Mouse (Mus musculus) kidney, embryonic 14.5 days (tissue): ENCODE measurements around the gene Foxo6. TPM values are rescaled to one million over a fixed set of nuclear protein-coding genes. Genes with fewer than 3 reads are reported as not detected.

Source experiments
- ATAC-seq: fragments of 200-750 bp; cut with Nextera tagmentation; 2 replicates; pipeline ENCODE4 v1.8.0; 2017; ENCODE audit warnings: moderate number of reproducible peaks, mild to moderate bottlenecking, moderate TSS enrichment, moderate library complexity; ENCODE audit not compliant: low FRiP score, low TSS enrichment
- H3K27ac ChIP-seq: fragments of 300-500 bp; sonication (generic); 2 replicates; pipeline ENCODE4 v1.5.1; 2014; ENCODE audit warnings: low read depth, mild to moderate bottlenecking, low read length, moderate library complexity, mixed read lengths
- H3K27me3 ChIP-seq: fragments of 300-500 bp; sonication (generic); 2 replicates; pipeline ENCODE4 v1.6.1; 2014; ENCODE audit warnings: mild to moderate bottlenecking, low read length; ENCODE audit not compliant: control insufficient read depth, insufficient read depth
- H3K36me3 ChIP-seq: fragments of 300-500 bp; sonication (generic); 2 replicates; pipeline ENCODE4 v1.6.1; 2014; ENCODE audit warnings: low read length, mixed read lengths; ENCODE audit not compliant: control insufficient read depth, insufficient read depth
- H3K4me1 ChIP-seq: fragments of 300-500 bp; sonication (generic); 2 replicates; pipeline ENCODE4 v1.6.1; 2014; ENCODE audit warnings: low read length, mixed read lengths; ENCODE audit not compliant: control insufficient read depth, insufficient read depth
- H3K4me2 ChIP-seq: fragments of 300-500 bp; sonication (generic); replicated peaks from 2 replicates; pipeline ENCODE4 v1.6.1; 2014; ENCODE audit warnings: low read depth, mild to moderate bottlenecking, low read length
- H3K4me3 ChIP-seq: fragments of 300-500 bp; sonication (generic); 2 replicates; pipeline ENCODE4 v1.5.1; 2014; ENCODE audit warnings: mild to moderate bottlenecking, low read length
- H3K9ac ChIP-seq: fragments of 300-500 bp; sonication (generic); 2 replicates; pipeline ENCODE4 v1.6.1; 2014; ENCODE audit warnings: low read depth, mild to moderate bottlenecking, low read length, moderate library complexity
- H3K9me3 ChIP-seq: fragments of 300-500 bp; sonication (generic); 2 replicates; pipeline ENCODE4 v1.6.1; 2016; ENCODE audit warnings: low read length; ENCODE audit not compliant: control insufficient read depth
- WGBS: fragments of 180-500 bp; shearing (Covaris S2); extraction: QIAGEN DNeasy Blood & Tissue Kit; methylation state at CpG from one replicate; pipeline ENCODE4 v1.1.7; 2014; 5-methylcytosine and 5-hydroxymethylcytosine counted together
- polyA plus RNA-seq: library from polyadenylated mRNA; unstranded; fragments of >200 nt; fragmentation: Nextera tagmentation; extraction: Ambion mirVana; gene quantifications from 2 replicates; pipeline ENCODE4 v1.2.1, GENCODE M21; 2014

Foxo6 gene
- polyA plus RNA-seq, 1 experiment from 2014 or later: 0.15 TPM

DNA sequence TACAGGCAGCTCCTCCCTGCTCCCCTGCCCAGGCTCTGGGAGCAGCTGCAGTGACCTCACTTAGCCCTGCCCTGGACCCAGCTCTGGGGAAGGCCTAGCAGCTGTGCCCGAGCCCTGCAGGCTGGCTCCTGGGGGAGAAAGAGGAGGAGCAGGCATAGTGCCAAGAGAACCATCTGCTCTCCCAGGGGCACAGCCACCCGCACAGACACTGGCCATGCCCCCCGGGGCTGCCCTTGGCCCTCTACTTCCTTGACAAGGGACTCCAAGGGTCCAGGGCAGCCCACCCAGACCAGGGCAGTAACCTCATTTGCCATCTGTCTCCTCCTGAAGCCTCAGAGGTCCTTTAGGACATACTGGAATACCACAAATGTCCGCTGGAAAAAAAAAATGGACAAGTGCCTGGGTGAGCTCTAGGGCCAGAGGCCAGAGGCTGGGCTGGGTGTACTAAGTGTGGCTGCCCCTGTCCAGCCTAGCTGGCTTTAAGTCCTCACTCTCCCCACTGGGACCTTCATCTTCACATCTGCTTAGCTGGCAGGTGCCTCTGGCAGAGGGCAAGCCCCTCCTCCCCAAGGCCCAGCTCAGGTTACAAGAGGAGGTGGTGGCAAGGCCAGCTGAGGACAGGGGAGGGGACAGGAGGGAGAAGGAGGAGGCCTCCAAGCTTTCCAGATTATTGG lies 9.8 kb downstream of the Foxo6 start:
- Histone ChIP-seq H3K9me3 (no peaks in the 10 kb centered on the region), H3K27me3 (peaks cover 19% of the 10 kb centered on the region), H3K9ac (no peak overlapping the region), H3K36me3 (no peaks in the 10 kb centered on the region), H3K4me3 (no peak overlapping the region), H3K27ac (no peak overlapping the region), H3K4me2 (no peak overlapping the region), H3K4me1 (peaks cover 9% of the 10 kb centered on the region)
- ATAC-seq: peak; percentile 66
- 29% methylated on average over 4 of the region's 4 CpGs for WGBS

DNA sequence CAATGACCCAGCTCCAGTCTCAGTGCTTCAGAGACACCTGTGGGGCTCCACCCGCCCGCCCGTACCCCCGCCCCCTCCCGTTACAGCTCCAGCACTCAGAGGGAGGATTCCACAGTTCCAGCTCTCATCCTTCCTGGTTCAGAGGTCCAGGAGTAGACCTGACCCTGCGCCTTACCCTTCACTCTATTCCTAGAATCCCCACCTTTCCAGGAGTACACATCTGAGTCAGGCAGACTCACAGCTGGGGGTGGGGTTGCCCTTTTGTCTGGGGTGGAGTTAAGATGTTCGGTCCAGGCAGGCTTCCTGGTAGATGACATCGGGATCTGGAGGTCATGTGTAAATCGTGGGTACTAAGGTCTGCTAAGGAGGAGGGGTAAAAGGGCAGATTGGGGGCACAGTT lies 11.7 kb downstream of the Foxo6 start:
- 75% methylated on average over 9 of the region's 9 CpGs for WGBS
- H3K27me3 ChIP-seq: peaks cover 19% of the 10 kb centered on the region

DNA sequence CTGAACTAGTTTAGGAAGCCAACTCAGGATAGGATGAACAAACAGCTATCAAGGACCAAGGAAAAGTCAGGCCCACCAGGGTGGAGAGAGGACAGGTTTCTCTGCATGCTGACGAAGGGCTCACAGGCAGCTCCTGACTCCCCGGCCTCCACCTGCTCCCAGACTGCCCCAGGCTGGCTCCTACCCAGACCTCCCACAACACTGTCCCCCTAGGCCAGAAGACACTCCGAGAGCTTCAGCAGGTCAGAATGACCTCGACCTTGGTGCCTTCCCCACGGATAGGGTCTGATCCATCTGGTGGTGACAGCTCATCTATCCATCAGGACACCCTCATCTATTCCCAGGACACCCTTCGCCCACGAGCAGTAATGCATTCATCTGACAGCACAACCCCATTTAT lies 13.6 kb downstream of the Foxo6 start:
- H3K4me3 ChIP-seq: no peak overlapping the region
- no peak for ATAC-seq
- 54% methylated on average over 7 of the region's 7 CpGs for WGBS
- H3K9me3 ChIP-seq: no peaks in the 10 kb centered on the region
- H3K27me3 ChIP-seq: peaks cover 36% of the 10 kb centered on the region
- H3K9ac ChIP-seq: no peak overlapping the region
- peaks cover 14% of the 10 kb centered on the region for H3K4me1 ChIP-seq
- no peaks in the 10 kb centered on the region for H3K36me3 ChIP-seq
- no peak overlapping the region for H3K27ac ChIP-seq
- no peak overlapping the region for H3K4me2 ChIP-seq

More for the DNA sequence above, 11.7 kb downstream of the Foxo6 start:
- no peak overlapping the region for H3K9ac ChIP-seq
- H3K9me3 ChIP-seq: no peaks in the 10 kb centered on the region
- H3K27ac ChIP-seq: no peak overlapping the region
- no peaks in the 10 kb centered on the region for H3K36me3 ChIP-seq
- H3K4me2 ChIP-seq: no peak overlapping the region
- no peak for ATAC-seq
- no peak overlapping the region for H3K4me3 ChIP-seq
- peaks cover 11% of the 10 kb centered on the region for H3K4me1 ChIP-seq

DNA sequence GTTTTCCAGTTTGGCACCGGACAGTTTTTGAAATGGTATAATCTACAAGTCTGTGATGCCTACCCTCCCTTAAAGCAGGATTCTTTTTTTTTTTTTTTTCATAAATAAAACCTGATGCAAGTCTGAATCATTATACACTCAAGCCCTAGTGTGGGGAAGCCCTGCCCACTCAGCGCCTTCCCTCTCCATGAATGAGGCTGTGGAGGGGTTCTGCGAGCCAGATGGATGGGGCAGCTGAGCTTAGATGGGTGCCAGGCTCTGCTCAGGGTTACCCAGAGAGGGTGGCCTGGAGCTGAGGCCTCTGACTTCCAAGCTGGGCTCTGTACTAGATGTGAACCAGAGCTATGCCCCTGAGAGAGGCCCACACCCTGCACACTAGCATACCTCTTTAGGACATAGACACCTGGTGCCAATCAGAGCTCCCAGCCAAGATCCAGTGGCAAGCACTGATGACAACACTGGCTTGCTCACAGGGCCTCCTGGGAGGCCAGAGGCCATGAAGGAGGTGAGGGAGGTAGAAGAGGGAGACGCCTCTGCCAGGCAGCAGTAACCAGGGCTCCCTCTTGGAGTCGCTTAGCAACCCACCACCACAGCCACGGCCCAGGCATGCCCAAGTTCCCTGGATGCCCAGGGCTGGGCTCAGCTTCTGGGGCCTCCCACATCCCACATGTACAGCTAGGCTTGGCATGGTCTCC lies 15.1 kb downstream of the Foxo6 start:
- Histone ChIP-seq H3K9me3 (no peaks in the 10 kb centered on the region), H3K4me1 (peaks cover 18% of the 10 kb centered on the region), H3K27ac (no peak overlapping the region), H3K36me3 (no peaks in the 10 kb centered on the region), H3K4me2 (no peak overlapping the region), H3K27me3 (peaks cover 49% of the 10 kb centered on the region), H3K9ac (no peak overlapping the region), H3K4me3 (no peak overlapping the region)
- ATAC-seq: no peak
- 77% methylated on average over 6 of the region's 6 CpGs for WGBS

DNA sequence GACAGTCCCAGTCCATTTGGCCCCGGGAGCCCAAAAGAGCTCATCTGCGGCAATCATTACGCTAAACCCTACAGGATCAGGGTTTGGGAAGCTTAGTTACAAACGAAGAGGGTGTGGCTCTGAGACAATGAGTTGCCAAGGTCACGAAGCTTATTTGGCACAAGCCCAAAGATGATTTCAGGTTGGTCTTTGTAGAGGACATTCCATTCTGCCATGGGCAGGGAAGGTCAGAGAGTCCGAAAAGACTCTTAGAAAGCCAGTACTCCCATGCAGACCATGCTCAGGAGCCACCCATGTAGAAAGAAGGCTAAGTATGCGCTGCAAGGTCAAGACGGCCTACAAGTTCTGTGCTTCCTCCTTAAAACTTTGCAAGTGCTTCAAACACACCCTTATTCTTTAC lies 15.9 kb downstream of the Foxo6 start:
- Histone ChIP-seq H3K36me3 (no peaks in the 10 kb centered on the region), H3K27me3 (peaks cover 54% of the 10 kb centered on the region), H3K4me3 (no peak overlapping the region), H3K9ac (no peak overlapping the region), H3K9me3 (no peaks in the 10 kb centered on the region), H3K4me1 (peaks cover 15% of the 10 kb centered on the region), H3K4me2 (no peak overlapping the region), H3K27ac (no peak overlapping the region)
- ATAC-seq: no peak
- 59% methylated on average over 8 of the region's 8 CpGs for WGBS

DNA sequence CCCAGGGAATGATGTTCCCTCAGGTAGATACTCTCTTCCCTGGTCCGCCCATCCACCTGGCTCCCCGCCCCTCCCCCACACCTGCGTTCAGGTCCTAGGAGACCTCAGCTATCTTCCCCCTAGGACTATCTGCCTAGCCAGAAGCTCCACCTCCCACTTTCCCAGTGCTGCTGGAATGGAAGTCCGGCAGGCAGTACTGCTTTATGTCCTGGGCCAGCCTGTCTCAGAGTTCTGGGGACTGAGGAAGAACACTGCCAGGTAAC lies 16.3 kb downstream of the Foxo6 start:
- Histone ChIP-seq H3K4me1 (peaks cover 15% of the 10 kb centered on the region), H3K4me3 (no peak overlapping the region), H3K9ac (no peak overlapping the region), H3K4me2 (no peak overlapping the region), H3K27me3 (peaks cover 57% of the 10 kb centered on the region), H3K36me3 (no peaks in the 10 kb centered on the region), H3K9me3 (no peaks in the 10 kb centered on the region), H3K27ac (no peak overlapping the region)
- no peak for ATAC-seq
- 22% methylated on average over 4 of the region's 4 CpGs for WGBS

DNA sequence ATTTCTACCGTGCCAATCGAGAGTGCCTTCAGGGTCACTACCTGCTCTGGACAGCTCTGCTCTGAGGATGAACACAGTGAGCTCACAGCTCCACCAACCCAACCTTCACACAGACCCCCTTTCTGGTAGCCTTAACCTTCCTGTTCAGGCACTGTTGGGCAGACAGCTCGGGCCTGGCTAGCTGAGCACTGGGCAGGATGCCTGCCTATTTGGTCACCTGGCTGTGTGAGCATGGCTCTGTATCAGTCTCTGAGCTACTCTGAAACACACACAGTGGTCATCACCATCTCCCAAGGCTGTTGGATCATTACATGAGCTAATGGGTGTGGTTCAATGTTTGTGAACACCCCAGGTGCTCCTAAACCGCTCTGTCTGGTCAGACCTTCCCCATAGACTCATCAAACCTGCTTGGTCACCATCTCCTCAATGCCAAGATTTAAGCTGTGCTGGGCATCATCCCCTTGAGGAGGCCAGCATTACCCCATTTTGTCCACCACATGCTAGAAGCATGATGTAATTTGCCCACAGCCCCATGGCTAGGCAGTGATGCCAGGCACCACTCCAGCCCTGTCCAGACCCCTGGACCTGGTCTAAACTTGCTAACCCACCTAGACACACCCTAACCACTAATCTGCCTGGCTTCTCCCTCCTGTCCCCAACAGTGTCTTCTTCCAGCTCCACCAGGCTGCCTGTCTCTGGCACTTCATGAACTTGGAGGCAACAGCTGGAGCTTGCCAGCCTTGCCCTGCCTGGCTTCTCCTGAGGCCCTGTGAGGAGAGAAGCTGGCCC lies 16.8 kb downstream of the Foxo6 start:
- 62% methylated on average over 4 of the region's 4 CpGs for WGBS
- ATAC-seq: no peak
- H3K9me3 ChIP-seq: no peaks in the 10 kb centered on the region
- peaks cover 62% of the 10 kb centered on the region for H3K27me3 ChIP-seq
- H3K4me1 ChIP-seq: peaks cover 15% of the 10 kb centered on the region
- no peak overlapping the region for H3K4me3 ChIP-seq
- H3K9ac ChIP-seq: no peak overlapping the region
- no peak overlapping the region for H3K4me2 ChIP-seq
- H3K36me3 ChIP-seq: no peaks in the 10 kb centered on the region
- no peak overlapping the region for H3K27ac ChIP-seq

DNA sequence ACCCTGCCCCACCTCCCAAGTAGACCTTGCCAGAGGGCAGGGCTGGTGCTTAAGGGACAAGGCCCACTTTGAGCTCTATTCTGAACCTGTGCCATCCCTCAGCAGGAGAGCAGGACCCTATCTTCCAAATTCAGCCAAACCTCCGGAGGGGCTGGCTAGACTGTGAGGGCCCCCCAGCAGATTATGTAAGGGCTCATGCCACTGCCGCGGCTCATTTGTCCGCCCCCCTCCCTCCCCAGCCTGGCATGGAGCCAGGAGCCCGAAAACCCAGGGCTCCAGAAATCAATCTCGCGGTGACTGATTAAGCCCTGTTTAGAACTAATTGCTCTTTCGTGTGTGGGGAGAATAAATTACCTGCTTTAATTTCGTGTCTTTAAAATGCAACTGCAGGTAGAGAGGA lies 17.7 kb downstream of the Foxo6 start:
- H3K27me3 ChIP-seq: peaks cover 70% of the 10 kb centered on the region
- no peak overlapping the region for H3K4me3 ChIP-seq
- peaks cover 15% of the 10 kb centered on the region for H3K4me1 ChIP-seq
- no peak overlapping the region for H3K9ac ChIP-seq
- H3K27ac ChIP-seq: no peak overlapping the region
- no peak overlapping the region for H3K4me2 ChIP-seq
- ATAC-seq: no peak
- 10% methylated on average over 9 of the region's 9 CpGs for WGBS
- no peaks in the 10 kb centered on the region for H3K9me3 ChIP-seq
- no peaks in the 10 kb centered on the region for H3K36me3 ChIP-seq
